Mouse (Mus musculus) neural tube, embryonic 14.5 days (tissue): Measurements from ENCODE around the gene Chrd. TPM values are rescaled to one million over a fixed set of nuclear protein-coding genes. Genes with fewer than 3 reads are reported as not detected.

Experiments
- ATAC-seq: fragments of 200-750 bp; cut with Nextera tagmentation; 2 replicates; pipeline ENCODE4 v1.8.0; 2017; ENCODE audit warnings: low read depth, mild to moderate bottlenecking, moderate TSS enrichment, moderate library complexity
- H3K27ac ChIP-seq: fragments of 300-500 bp; sonication (generic); 2 replicates; pipeline ENCODE4 v1.5.1; 2014; ENCODE audit warnings: low read depth, mild to moderate bottlenecking, control low read depth, low read length, moderate library complexity, mixed read lengths
- H3K27me3 ChIP-seq: fragments of 300-500 bp; sonication (generic); 2 replicates; pipeline ENCODE4 v1.6.1; 2014; ENCODE audit warnings: low read length; ENCODE audit not compliant: control insufficient read depth, insufficient read depth
- H3K36me3 ChIP-seq: fragments of 300-500 bp; sonication (generic); 2 replicates; pipeline ENCODE4 v1.6.1; 2014; ENCODE audit warnings: low read length, mixed read lengths; ENCODE audit not compliant: control insufficient read depth, insufficient read depth
- H3K4me1 ChIP-seq: fragments of 300-500 bp; sonication (generic); 2 replicates; pipeline ENCODE4 v1.6.1; 2014; ENCODE audit warnings: low read length; ENCODE audit not compliant: control insufficient read depth, insufficient read depth
- H3K4me2 ChIP-seq: fragments of 300-500 bp; sonication (generic); 2 replicates; pipeline ENCODE4 v1.6.1; 2014; ENCODE audit warnings: mild to moderate bottlenecking, low read depth, low read length, control low read depth
- H3K4me3 ChIP-seq: fragments of 300-500 bp; sonication (generic); 2 replicates; pipeline ENCODE4 v1.5.1; 2014; ENCODE audit warnings: low read depth, low read length, control low read depth, mixed read lengths
- H3K9ac ChIP-seq: fragments of 300-500 bp; sonication (generic); replicated peaks from 2 replicates; pipeline ENCODE4 v1.6.1; 2014; ENCODE audit warnings: low read depth, mild to moderate bottlenecking, control low read depth, low read length, mixed read lengths
- H3K9me3 ChIP-seq: fragments of 300-500 bp; sonication (generic); 2 replicates; pipeline ENCODE4 v1.6.1; 2016; ENCODE audit warnings: low read length; ENCODE audit not compliant: control insufficient read depth
- WGBS: fragments of 180-500 bp; shearing (Covaris S2); extraction: QIAGEN DNeasy Blood & Tissue Kit; methylation state at CpG from one replicate; pipeline ENCODE4 v1.1.7; 2014; 5-methylcytosine and 5-hydroxymethylcytosine counted together
- polyA plus RNA-seq: library from polyadenylated mRNA; unstranded; fragments of >200 nt; fragmentation: Nextera tagmentation; extraction: Ambion mirVana; gene quantifications from 2 replicates; pipeline ENCODE4 v1.2.1, GENCODE M21; 2014

Gene Chrd
- polyA plus RNA-seq, 1 experiment from 2014 or later = 6.6 TPM

- ATAC-seq = no peak
- Histone ChIP-seq H3K4me1 (peaks cover 35% of the 10 kb centered on the region), H3K9ac (peak overlapping the region; percentile 74), H3K4me3 (peak overlapping the region; percentile 65), H3K9me3 (no peaks in the 10 kb centered on the region), H3K36me3 (peaks cover 14% of the 10 kb centered on the region), H3K27ac (peak overlapping the region; percentile 91), H3K4me2 (peak overlapping the region; percentile 96), H3K27me3 (no peaks in the 10 kb centered on the region)
- 2% methylated on average over 12 of the region's 12 CpGs for WGBS
Observed at GRCm38 (mm10) chr16:20715566-20715965, 17.4 kb upstream of the Chrd start.

GRCm38 (mm10) chr16:20715976-20716840 lies 16.7 kb upstream of the Chrd start:
- Histone ChIP-seq H3K9me3 (no peaks in the 10 kb centered on the region), H3K27me3 (no peaks in the 10 kb centered on the region), H3K27ac (peak overlapping the region; percentile 91), H3K36me3 (peaks cover 14% of the 10 kb centered on the region; the same call in 1 of the 2 replicates), H3K4me3 (peak overlapping the region; percentile 65), H3K9ac (peak overlapping the region; percentile 74), H3K4me1 (peaks cover 35% of the 10 kb centered on the region), H3K4me2 (peak overlapping the region; percentile 96)
- WGBS = under 1% methylated on average over 61 of the region's 68 CpGs
- peak; percentile 85 for ATAC-seq

GRCm38 (mm10) chr16:20716841-20717180 lies 16.1 kb upstream of the Chrd start:
- H3K36me3 ChIP-seq = peaks cover 10% of the 10 kb centered on the region; the same call in 1 of the 2 replicates
- H3K27me3 ChIP-seq = no peaks in the 10 kb centered on the region
- H3K9ac ChIP-seq = peak overlapping the region; percentile 74
- no peaks in the 10 kb centered on the region for H3K9me3 ChIP-seq
- H3K4me3 ChIP-seq = peak overlapping the region; percentile 65
- under 1% methylated on average over 8 of the region's 8 CpGs for WGBS
- H3K4me1 ChIP-seq = peaks cover 35% of the 10 kb centered on the region
- peak overlapping the region; percentile 91 for H3K27ac ChIP-seq
- H3K4me2 ChIP-seq = peak overlapping the region; percentile 96
- no peak for ATAC-seq

GRCm38 (mm10) chr16:20717181-20717977 lies 15.5 kb upstream of the Chrd start, which contains the start of the genes Polr2h and Clcn2:
TSS of gene Polr2h (plus strand) at chr16:20717665.
TSS of gene Clcn2 (minus strand) at chr16:20717746.
- WGBS = under 1% methylated on average over 62 of the region's 62 CpGs
- Histone ChIP-seq H3K9ac (peak within 1 kb of the TSS; percentile 74), H3K36me3 (peaks cover 7% of the 10 kb centered on the region; the same call in 1 of the 2 replicates), H3K4me1 (peaks cover 35% of the 10 kb centered on the region), H3K4me3 (peak within 1 kb of the TSS; percentile 65), H3K27me3 (no peaks in the 10 kb centered on the region), H3K27ac (peak within 1 kb of the TSS; percentile 91), H3K4me2 (peak within 1 kb of the TSS; percentile 96), H3K9me3 (no peaks in the 10 kb centered on the region)
- ATAC-seq = peak; percentile 81

GRCm38 (mm10) chr16:20717978-20718670 lies 14.8 kb upstream of the Chrd start:
- Histone ChIP-seq H3K4me2 (peak overlapping the region; percentile 96), H3K9ac (peak overlapping the region; percentile 74), H3K36me3 (peaks cover 7% of the 10 kb centered on the region; the same call in 1 of the 2 replicates), H3K27ac (peak overlapping the region; percentile 91; the same call in 1 of the 2 replicates), H3K4me3 (peak overlapping the region; percentile 65), H3K4me1 (peaks cover 35% of the 10 kb centered on the region), H3K9me3 (no peaks in the 10 kb centered on the region), H3K27me3 (no peaks in the 10 kb centered on the region)
- 4% methylated on average over 18 of the region's 18 CpGs for WGBS
- no peak; the same call in 1 of the 2 replicates for ATAC-seq

- no peak overlapping the region for H3K4me2 ChIP-seq
- H3K36me3 ChIP-seq = peaks cover 7% of the 10 kb centered on the region; the same call in 1 of the 2 replicates
- no peak overlapping the region for H3K4me3 ChIP-seq
- no peaks in the 10 kb centered on the region for H3K9me3 ChIP-seq
- WGBS = 89% methylated on average over 10 of the region's 10 CpGs
- H3K9ac ChIP-seq = no peak overlapping the region
- no peaks in the 10 kb centered on the region for H3K27me3 ChIP-seq
- ATAC-seq = no peak
- H3K4me1 ChIP-seq = peaks cover 12% of the 10 kb centered on the region
- no peak overlapping the region for H3K27ac ChIP-seq
Observed at GRCm38 (mm10) chr16:20721808-20722207, 11.1 kb upstream of the Chrd start.

- Histone ChIP-seq H3K4me2 (no peak overlapping the region), H3K4me1 (peaks cover 8% of the 10 kb centered on the region), H3K9me3 (no peaks in the 10 kb centered on the region), H3K27me3 (no peaks in the 10 kb centered on the region), H3K36me3 (peaks cover 7% of the 10 kb centered on the region; the same call in 1 of the 2 replicates), H3K4me3 (no peak overlapping the region), H3K27ac (no peak overlapping the region), H3K9ac (no peak overlapping the region)
- 82% methylated on average over 4 of the region's 4 CpGs for WGBS
- ATAC-seq = no peak
Observed at GRCm38 (mm10) chr16:20722736-20723135, 10.2 kb upstream of the Chrd start.

GRCm38 (mm10) chr16:20723247-20723646 lies 9.7 kb upstream of the Chrd start:
- Histone ChIP-seq H3K36me3 (peaks cover 7% of the 10 kb centered on the region; the same call in 1 of the 2 replicates), H3K27me3 (no peaks in the 10 kb centered on the region), H3K27ac (no peak overlapping the region), H3K9ac (no peak overlapping the region), H3K4me2 (no peak overlapping the region), H3K9me3 (no peaks in the 10 kb centered on the region), H3K4me3 (no peak overlapping the region), H3K4me1 (peaks cover 7% of the 10 kb centered on the region)
- no peak for ATAC-seq
- 76% methylated on average over 4 of the region's 4 CpGs for WGBS
